Mouse (Mus musculus): Measurements from ENCODE around the gene Eipr1.

- no peak for TF ChIP-seq CTCF (IDR thresholded peaks at IDR 0.05; ENCODE audit: control insufficient read depth, insufficient read depth, insufficient replicate concordance, low read depth, low read length)
- no peak for TF ChIP-seq POLR2A (IDR thresholded peaks at IDR 0.05; ENCODE audit: control insufficient read depth, low read depth, low read length)
Observed at GRCm38 (mm10) chr12:28775120-28775519, 23.5 kb downstream of the Eipr1 start.

Measured in testis, adult 2 months (tissue).